Mouse (Mus musculus) gastrocnemius, adult 8-10 months (tissue): Measurements from ENCODE around the gene Kansl2. TPM values are rescaled to one million over a fixed set of nuclear protein-coding genes. Genes with fewer than 3 reads are reported as not detected.
A peak's percentile ranks its signal among the peaks of the same experiment; 100 is the strongest.

Experiments
- DNase-seq, 2 experiments: peaks; one replicate each; pipeline ENCODE4 v3.0.0; 2022; ENCODE audit warnings: low spot score in 2 of 2
- microRNA-seq: library from miRNA; unstranded; fragments of <30 nt; microRNA quantifications from one replicate; pipeline ENCODE4 v1.2.0, GENCODE M21; 2022
- total RNA-seq, 4 experiments: library from RNA; stranded (reverse); gene quantifications; 2 replicates each; pipeline ENCODE4 v1.2.4; 2022

Kansl2 gene
- total RNA-seq, 4 experiments from 2014 or later: 65.5 to 72.7 (median 69.8) TPM

DNA sequence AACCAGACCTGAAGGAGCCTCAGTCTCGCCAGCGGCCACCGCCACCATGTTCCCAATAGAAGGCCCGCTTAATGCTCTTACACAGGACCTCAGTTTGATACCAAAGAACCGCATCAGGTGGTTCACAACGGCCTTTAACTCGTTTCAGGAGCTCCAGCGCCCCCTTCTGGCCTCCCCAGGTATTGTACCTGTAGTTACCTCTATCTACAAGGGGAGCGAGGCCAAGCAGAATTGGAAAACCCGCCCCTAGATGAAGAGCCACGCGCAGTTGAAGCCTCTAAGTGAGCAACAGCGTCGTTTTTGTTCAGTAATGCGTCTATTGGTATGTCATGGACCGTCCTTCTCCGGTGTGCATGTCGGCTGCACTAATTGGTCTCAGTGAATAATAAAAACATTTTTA is 29.6 kb downstream of the Kansl2 start:
- DNase-seq: peak; percentile 24 to 38

DNA sequence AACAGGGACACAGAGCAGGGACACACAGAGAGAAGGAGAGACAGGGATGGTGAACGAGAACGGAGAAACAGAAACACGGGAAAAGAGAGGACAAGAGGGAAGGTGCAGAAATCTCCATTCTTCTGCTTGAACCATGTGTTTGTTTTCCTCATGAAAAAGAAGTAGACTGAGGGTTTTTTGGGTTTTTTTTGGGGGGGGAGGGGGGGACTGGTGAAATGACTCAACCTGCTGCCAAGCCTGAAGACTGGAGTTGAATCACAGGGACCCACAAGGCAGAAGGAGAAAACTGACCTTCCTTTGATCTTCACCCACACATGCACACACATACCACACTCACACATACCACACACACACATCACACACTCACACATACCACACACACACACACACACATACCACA is 30.7 kb downstream of the Kansl2 start:
- DNase-seq: no peak

DNA sequence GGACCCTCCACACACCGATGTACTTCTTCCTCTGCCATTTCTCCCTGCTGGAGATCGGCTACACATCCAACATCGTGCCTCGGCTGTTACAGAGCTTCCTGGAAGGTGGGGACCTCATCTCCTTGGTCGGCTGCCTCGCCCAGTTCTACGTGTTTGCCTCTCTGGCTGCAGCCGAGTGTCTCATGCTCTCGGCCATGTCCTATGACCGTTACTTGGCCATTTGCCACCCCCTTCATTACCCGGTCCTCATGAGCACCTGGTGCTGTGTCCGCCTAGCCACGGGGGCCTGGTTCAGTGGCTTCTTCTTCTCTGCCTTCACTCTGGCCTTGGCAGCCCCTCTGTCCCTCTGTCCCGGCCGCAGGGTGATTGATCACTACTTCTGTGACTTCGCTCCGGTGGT is 36.4 kb downstream of the Kansl2 start:
- no peak for DNase-seq

DNA sequence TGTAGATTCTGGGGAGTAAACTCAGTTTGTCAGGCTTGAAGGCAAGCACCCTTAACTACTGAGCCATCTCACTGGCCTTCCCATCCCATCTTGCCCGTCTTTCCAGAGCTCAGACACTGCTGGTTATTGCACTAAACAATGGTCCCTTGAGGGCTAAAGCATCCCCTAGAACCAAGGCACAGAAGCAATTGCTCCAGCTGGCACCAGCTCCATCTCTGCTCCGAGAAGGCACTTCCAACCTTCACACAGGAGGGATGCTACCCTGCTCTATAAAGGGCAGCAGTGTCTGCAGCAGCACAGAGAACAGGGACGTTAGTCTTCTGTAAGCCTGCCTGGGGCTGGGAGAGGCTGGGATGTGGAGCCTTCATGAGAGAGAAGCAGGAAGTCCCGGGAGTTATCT is 42.0 kb downstream of the Kansl2 start, which contains the start of gene Olfr279:
TSS of gene Olfr279 (plus strand) at position 301 of the 400 bp plus-strand sequence.
- DNase-seq: no peak

DNA sequence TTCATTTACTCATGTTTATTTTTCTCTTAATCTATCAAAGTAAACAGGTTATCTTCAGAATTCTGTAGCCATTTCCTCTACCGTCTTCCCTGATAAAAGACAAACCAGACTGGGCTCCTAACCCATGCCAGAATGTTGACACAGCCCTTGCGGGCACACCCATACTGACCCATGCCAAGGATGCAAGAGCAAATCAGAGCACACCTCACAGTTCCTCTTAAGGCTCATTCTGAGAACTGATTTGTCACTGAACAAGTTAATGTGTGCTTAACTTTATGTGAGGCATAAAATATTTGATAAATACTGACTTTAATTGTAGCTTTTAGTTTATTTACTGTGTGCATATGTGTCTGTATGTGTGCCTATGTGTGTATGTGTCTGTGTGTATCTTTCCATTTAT is 42.7 kb downstream of the Kansl2 start:
- DNase-seq: no peak

DNA sequence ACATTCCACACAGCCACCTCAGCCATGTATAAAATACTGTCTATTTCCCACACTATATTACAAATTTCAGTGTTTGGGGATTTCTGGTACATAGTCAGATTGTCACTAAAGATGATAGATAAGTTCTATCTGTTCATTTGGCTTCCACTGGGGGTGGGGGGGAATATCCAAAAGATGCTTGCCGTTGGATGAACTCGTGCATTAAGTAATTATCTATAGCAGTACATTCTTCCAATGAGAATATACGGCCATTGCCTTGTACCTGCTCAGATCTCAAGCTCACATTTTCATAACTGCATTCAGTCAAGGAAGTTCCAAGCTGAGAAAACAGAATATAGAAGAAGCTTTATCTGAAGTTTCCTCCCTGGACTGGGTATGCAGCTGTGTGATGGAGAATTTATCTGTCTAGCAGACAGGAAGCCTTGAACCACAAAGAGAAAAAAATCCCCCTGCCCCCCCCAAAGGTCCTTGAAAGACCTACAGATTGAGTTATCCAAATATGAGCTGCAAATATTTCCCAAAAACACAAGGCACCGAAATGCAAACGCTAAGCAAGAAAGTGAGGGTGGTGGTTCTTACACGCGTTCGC is 47.5 kb downstream of the Kansl2 start:
- DNase-seq: no peak

DNA sequence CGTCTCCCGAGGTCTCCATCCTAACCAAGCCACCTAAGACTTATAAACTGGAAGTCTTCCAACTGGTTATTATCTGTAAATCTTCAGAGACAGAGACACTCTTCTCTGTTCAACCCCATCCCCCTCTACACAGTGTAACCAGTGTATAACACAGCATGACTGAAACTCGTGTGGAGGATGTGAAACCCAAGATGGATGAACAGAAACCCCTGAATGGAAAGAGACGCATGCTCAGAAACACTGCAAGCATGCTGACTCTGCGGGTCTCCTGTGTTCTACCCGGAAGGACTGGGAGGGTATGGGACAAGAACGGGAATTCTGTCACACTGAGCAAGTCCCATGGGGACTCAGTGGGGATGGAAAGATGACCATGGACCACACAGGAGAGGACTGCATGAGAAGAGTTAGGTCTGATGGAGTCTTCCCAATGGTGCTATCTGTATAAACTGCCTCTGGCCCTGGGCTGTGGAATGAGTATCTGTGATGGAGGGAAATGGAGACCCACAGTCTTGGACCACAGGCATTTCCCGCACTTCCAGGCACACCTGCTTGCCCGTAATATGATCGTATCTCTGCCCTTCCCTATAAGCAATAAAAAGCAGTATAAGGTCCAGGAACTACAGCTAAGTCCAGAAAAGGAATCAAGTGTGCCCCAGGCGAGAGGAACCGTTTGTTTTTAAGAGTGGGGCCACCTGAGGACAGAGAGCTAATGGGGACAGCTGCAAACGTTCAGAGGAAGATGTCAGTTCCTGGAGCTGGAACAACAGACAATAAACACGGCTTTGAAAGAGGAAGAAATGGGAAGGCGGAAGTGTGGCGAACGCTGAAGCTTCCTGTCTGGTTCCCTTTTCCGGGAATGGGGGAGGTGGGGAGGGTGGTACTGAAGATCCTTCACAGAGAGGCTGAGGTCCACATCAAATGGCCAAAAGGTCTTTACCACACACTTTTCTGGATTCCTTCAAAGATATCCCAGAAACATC is 49.9 kb downstream of the Kansl2 start:
- no peak for DNase-seq

DNA sequence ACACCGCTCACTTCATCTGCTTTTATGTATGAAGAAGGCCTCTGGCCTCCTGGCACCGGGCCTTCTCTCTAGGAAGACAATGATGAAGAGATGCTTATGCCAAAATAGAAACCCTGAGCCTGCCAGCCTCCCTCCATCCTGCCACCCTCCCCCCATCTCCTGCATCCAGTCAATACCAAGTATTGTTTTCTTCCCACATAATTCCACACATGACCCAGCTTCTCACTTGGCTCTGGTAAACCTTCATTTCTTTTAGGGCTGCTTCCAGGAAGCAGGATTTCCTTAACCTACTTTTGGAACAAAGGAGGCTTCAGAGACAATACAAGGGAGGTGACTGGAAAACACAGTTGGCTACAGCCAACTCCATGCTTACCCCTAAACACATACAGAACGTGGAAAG is 51.4 kb downstream of the Kansl2 start, which contains the start of gene Lalba:
TSS of gene Lalba (minus strand) at position 21 of the 400 bp plus-strand sequence.
- no peak for DNase-seq

DNA sequence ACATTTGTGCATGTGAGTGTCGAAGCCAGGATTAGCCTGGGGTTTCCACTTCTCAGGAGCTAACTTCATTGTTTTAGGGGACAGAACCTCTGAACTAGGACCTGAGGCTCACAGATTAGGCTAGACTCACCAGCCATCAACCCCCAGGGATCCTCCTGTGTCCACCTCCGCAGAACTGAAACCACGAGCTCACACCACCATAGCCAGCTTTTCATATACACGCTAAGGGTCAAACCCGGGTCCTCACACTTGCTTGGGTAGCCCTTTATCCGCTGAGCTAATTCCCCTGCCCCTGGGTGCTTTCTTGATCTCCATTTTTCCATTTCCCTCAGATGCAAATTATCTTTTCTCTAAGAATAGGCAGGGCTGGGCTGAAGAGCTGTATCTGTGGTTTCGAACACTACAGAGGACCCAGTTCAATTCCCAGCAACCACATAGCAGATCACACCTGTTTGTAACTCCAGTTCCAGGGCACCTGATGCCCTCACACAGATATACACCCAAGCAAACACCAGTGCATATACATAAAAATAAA is 54.4 kb downstream of the Kansl2 start:
- DNase-seq: no peak

DNA sequence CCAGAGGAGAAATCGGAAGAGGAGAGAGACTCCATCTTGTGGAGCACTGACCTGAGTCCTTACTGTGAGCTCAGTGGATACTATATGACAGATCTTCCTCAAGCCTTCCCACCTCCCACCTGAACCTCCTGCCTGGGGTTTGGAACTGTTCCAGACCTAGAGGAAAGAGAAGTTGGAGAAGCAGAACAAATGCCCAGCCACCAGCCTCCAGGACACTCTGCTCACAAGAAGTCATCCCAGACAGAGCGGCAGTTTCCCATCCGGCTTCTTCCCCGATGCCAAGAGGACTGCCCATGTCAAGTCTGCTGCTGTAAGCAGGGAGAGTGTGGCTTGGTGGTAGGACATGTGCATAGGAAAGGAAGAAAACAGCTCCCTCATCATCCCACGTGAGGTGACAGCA is 57.8 kb downstream of the Kansl2 start:
- no peak for DNase-seq

DNA sequence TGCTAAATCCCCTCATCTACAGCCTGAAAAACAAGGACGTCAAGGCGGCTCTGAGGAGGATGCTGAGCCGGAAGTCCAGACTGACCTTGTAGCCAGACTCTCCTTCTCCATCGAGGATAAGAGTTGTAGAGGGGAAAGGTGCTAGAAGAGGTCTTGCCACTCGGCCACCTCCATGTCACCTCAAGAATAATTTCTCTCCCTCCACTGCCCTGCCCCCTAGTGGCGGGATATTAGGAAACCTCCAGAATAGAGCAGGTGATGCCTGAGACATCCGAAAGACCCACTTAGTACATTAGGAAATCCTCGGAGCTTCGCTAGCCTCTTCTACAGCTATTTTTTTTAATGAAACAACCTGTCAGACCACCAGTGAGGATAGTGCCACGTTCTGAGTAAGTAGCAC is 58.7 kb downstream of the Kansl2 start:
- DNase-seq: no peak

DNA sequence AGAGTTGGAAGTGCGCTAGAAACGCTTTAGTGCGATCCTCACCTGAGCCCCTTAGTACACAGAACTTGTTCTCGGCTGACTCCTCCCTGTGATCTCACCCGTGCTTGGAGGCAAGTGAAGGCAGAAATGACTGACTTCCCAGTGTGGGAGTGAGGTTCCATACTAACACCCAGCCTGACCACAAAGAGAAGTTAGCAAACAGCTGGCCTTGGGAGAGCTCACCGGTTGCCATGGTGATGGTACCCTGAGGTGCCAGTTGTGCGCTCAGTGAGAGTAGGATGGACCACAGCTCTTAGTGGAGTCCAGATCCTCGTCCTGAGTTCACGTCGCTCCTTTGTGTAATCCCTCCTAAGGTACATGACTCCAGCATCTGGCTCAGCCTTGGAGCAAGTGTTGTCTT is 59.1 kb downstream of the Kansl2 start:
- DNase-seq: no peak

DNA sequence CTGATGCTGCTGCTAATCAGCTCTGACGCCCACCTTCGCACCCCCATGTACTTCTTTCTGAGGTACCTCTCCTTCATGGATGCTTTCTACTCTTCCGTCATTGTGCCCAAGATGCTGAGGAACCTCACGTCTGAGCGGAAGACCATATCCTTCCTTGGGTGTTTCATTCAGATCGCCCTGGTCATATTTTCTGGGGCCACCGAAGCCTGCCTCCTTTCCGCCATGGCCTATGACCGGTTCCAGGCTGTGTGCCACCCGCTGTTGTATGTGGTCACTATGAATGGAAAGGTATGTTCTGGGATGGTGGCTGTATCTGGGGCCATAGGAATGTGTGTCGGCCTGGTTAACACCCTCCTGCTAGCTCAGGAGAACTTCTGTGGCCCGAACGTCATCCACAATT is 62.5 kb downstream of the Kansl2 start:
- DNase-seq: no peak

DNA sequence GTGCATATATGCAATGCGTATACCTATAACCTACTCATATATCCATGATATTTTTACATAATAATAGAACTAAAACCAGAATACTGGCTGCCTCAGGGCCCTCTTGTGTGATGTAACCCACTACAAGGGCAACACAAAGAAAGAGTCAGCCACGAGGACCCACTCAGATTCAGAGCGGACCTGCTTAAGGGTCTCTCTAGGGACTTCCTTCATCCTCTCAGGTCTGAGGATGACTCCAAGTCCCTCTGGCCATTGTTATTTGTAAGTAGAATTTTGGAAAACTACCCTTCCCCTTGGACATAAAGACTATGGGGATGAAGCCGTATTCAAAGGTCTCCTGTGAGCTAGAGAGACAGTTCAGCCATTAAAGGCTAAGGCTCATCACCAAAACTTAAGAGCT is 64.5 kb downstream of the Kansl2 start, which contains the start of gene OR5BS1P:
TSS of gene OR5BS1P (plus strand) at position 301 of the 400 bp plus-strand sequence.
- DNase-seq: no peak

Small RNAs within 50 kb of the gene (microRNA-seq; reads per million reads assigned to microRNA genes)
- 3.3 reads per million for gene Mir1291

Other genes with a start within 250 kb of the Kansl2 start
- gene Zfp641, start 238.1 kb downstream of the Kansl2 start, total RNA-seq: 10 to 100 TPM in 3 of 4 experiments, 1 to 10 TPM in 1; 9.8 to 16.3 (median 13.7) TPM
- not detected for gene Olfr285, start 216.9 kb downstream of the Kansl2 start, total RNA-seq
- gene Olfr284, start 193.3 kb downstream of the Kansl2 start, total RNA-seq: not detected
- gene Olfr283, start 153.3 kb downstream of the Kansl2 start, total RNA-seq: not detected
- gene Olfr282, start 103.0 kb downstream of the Kansl2 start, total RNA-seq: not detected
- not detected for gene Olfr281, start 81.7 kb downstream of the Kansl2 start, total RNA-seq
- gene OR5BS1P, start 64.4 kb downstream of the Kansl2 start, total RNA-seq: not detected
- gene Lalba, start 51.5 kb downstream of the Kansl2 start, total RNA-seq: not detected
- not detected for gene Olfr279, start 41.9 kb downstream of the Kansl2 start, total RNA-seq
- gene Ccnt1, start 36.7 kb upstream of the Kansl2 start, total RNA-seq: 10 to 100 TPM; 14.3 to 19.4 (median 15.7) TPM
- gene 4930415O20Rik, start 36.7 kb upstream of the Kansl2 start, total RNA-seq: under 1 TPM in 1 of 4 experiments, not detected in 3; 0.63 TPM
- gene Adcy6, start 75.8 kb upstream of the Kansl2 start, total RNA-seq: 10 to 100 TPM; 13.4 to 21.4 (median 19.1) TPM
- gene Cacnb3, start 96.6 kb upstream of the Kansl2 start, total RNA-seq: 1 to 10 TPM in 2 of 4 experiments, under 1 TPM in 2; 0.78 to 1.1 (median 1.0) TPM
- gene Ddx23, start 128.6 kb upstream of the Kansl2 start, total RNA-seq: 10 to 100 TPM; 54.0 to 72.3 (median 63.4) TPM
- gene Rnd1, start 143.2 kb upstream of the Kansl2 start, total RNA-seq: 1 to 10 TPM; 1.0 to 2.3 (median 1.1) TPM
- gene Ccdc65, start 173.9 kb upstream of the Kansl2 start, total RNA-seq: not detected
- under 1 TPM in 3 of 4 experiments, not detected in 1; 0.43 to 0.92 (median 0.72) TPM for gene Fkbp11, start 193.9 kb upstream of the Kansl2 start, total RNA-seq
- gene Arf3, start 228.9 kb upstream of the Kansl2 start, total RNA-seq: 1 to 10 TPM; 6.9 to 8.9 (median 8.1) TPM
- 1 to 10 TPM in 1 of 4 experiments, under 1 TPM in 3; 0.48 to 1.1 (median 0.85) TPM for gene Wnt10b, start 243.9 kb upstream of the Kansl2 start, total RNA-seq